Mouse (Mus musculus) Muller cell, postnatal 12 days (primary cell): ENCODE measurements around the gene Cfap61.

Experiments
- DNase-seq: peaks from one replicate; pipeline ENCODE4 v3.0.0-alpha.2; 2015; ENCODE audit errors: inconsistent ontology term

Cfap61 gene

DNA sequence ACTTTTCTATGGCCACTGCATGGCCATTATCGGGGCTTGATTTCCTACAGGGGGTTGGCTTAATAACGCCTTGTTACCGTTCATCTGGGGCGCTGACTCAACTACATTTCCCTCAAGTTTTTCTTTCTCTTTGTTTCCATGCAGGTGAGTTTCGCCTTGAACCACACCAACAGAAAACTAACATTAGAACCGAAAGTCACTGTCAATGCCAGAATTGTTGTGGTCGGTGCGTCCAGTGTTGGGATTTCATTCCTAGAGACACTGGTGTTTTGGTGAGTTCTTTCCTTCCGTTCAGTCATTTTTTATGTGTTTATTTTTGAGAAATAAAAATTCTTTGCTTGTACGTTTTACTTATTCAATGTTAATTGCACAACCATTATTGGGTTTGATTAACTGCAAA lies 142.5 kb downstream of the Cfap61 start:
- no peak for DNase-seq

DNA sequence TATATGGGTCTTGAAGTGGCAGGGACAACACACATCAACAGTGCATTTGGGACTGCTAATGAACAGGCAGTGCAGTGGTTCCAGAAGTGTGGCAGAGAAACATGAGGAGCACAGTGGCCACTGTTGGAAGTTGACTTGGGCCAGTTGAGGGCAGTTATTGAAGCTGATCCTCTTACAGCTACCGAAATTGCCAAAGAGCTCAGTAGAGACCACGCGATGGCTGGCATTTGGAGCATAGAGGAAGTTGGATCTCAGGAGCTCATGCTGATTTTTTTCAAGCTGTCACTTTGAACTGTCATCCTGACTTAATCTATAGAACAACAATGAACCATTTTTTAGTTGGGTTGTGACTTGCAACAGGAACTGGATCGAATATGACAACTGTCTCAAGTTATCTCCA lies 145.7 kb downstream of the Cfap61 start:
- no peak for DNase-seq

DNA sequence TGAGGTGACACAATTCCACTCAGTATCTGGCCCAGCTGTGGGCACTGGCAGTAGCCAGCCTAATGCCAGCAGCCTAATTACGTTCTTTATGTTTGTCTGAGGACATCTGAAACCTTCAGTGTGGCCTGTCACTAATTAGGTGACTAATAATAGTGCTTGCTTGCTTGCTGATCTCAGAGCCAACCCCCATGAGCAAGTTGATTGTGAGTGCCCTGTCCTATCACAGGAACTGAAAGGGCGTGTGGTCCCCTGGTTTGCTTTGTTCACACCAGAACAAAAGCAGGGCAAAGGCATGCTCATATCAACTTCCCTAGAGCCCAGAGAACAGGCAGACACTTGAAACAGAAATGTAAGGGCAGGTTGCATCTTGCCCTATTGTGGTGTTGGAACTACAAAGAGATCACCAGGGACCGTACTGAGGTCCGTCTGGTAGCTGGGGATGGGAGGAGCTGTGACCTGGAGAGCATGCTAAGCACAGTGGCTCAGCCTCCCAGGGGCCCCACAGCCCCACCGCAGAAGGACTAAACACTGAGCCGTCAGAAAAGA lies 148.8 kb downstream of the Cfap61 start:
- peak; percentile 71 for DNase-seq

DNA sequence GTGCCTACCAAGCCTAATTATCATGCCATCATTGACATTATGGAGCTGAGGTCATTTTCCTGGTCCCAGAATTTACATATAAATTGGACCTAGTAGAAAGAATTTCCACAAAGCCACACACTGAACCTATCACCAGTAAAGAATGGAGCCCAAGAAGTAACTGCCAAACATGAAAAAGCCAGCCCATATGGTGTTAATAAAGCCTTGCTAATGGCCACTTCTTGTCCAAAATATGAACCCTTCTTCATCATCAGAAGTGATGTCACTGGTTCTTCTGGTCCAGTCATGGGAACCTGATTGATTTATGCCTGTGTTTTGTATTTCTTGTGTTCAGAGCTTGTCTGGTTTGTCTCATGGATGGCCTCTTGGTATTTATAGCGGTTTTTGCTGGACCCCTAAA lies 152.8 kb downstream of the Cfap61 start:
- DNase-seq, result no peak

DNA sequence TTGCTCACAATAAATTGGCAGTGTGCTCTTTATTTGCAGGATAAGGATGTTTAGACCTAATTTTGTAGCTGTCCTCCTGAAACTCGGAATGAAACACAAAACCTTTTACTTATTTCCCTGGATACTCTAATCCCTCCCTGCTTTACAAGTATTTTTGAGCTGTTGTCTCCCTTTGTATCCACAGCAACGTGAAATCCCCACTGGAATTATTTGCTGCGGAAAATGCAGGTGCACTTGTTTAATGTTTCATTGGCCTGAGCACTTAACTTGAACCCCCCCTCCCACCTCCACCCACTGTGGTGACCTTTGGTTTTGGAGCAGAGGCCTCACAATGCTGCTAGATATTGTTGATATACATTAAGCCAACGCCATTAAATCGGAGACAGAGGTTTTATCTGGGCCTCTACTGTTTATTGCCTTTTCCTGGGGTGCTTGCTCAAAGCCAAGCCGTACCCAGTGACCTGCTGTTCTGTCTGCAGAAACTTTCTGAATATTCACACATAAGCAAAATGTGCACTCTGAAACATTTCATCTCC lies 154.6 kb downstream of the Cfap61 start:
- DNase-seq, result no peak

DNA sequence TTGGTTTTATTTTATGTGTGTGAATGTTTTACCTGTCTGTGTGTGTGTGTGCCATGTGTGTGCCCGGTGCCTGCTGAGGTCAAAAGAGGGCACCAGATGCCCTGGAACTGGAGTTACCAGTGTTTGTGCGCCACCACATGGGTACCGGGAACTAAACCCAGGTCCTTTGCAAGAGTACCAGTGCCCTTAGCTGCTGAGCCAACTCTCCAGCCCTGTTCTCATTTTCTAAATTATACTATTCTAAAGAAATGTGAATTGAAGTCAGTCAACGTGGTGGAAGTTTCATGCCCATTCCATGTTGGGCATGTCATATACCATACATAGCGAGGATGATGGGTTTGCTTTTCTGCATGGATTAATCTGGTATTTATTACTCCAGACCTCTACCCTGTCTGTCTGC lies 162.9 kb downstream of the Cfap61 start:
- no peak for DNase-seq

DNA sequence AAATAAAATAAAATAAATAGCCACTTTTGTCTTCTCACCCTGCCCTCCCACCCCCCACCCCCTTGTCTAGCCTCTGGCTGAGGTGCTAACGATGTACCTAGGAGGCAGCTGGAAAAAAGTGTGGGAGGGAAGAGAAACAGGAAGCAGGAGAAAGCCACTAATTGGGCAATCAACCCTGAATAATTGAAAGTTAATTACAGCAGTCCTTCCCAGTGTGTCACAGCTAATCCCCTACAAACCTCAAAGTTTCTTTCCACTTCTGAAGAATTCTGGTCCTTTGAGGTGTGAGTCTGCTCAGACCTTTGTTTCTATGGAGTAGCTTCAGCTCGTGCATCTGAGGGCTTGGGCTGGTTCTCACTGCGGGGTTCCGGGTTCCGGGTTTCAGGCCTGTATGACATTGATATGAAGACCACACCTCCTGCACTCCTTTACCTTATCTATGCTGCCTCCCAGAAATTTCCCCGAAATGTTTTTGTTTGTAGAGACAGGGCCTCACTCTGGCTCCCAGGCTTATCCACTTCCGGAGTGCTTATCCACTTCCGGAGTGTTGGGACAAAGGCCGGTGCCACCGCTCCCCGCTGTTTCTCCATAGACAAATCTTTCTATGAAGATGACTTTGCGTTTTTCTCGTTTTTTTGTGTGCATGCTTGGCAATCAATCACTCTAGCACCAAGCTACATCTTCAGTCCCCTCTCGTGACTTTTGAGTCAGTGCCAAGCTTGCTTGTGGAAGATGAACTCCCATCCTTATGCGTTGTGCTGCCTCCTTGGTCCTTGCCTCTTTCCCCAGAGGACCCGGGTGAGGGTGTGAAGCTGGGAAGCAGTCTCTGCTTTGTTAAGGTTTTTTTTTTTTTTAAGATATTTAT lies 164.5 kb downstream of the Cfap61 start:
- DNase-seq, result peak; percentile 79

DNA sequence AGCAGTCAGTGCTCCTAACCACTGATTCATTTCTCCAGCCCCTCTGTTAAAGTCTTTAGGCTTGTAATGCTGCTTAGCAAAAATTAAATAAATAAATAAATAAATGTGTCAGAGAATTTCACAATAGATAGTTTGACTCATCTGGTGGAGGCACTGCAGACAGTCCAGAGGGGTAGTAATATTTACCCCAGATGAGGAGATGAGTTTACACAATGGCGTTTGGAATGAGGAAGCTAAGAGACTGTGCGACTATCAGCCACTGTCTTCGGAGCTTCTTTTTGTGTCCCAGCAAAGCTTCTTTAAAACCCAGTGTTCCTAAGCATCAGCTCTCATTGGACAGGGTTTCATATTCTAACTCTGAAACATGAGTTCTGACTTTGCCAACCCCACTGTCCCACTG lies 165.3 kb downstream of the Cfap61 start:
- DNase-seq, result no peak

DNA sequence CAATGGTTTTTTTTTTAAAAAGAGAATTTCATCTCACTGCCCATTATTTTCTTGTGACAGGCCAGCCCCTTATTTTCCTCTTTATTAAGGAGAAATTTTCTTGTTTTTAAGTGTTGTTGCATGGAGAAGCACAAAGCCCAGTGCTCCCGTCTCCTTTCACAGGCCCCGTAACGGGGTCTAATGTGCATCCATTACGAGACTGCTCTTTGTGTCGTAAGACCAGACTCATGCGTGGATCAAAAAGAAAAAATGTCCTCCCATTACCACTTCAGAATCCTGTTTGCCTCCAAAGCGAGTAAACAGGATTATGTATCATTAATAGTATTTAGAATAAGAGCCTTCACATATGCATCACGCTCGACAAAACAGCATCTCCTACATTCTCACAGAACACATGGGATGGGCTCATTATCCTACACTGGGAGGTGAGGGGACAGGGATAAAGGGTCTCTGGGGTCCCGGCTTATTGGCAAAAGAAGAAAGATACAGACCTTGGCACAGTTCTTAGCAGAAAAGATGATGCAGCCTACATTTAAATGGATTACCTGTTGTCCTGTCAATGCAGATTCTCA lies 166.0 kb downstream of the Cfap61 start:
- DNase-seq, result no peak

DNA sequence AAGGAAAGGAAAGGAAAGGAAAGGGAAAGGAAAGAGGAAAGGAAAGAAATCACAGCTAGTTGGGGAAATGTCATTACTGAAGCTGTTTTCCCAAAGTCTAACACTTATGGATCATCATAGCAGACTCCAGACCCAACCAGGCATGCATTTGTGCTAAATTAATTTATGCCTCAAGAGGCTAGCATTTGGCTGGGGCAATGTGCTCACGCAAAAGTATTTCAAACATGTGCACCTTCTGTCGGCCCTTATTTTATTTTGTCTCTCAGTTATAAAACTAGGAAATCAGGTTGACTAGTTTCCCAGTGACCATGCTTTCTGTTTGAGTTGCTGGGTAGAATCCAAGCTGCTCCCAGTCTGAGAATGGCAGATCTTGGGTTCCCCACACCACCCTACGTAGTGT lies 168.0 kb downstream of the Cfap61 start:
- DNase-seq, result no peak

DNA sequence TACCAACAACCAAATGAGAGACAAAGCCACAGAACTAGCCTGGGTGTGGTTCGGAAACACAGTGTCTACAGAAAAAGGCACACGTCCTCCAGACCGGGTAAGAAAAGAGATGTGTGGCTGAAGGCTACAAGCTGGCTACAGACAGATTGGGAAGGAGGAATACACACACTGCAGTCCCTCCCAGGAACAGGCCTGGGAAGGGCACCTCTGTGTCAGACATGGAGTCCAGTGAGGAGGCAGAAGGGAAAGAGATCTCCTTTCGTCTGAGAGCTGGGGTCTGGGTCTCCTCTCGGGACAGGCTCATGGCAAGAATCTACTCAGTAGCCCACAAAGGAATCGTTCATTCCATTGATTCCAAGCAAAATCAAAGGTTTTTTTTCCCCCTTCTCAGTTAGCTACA lies 170.8 kb downstream of the Cfap61 start:
- DNase-seq, result no peak

DNA sequence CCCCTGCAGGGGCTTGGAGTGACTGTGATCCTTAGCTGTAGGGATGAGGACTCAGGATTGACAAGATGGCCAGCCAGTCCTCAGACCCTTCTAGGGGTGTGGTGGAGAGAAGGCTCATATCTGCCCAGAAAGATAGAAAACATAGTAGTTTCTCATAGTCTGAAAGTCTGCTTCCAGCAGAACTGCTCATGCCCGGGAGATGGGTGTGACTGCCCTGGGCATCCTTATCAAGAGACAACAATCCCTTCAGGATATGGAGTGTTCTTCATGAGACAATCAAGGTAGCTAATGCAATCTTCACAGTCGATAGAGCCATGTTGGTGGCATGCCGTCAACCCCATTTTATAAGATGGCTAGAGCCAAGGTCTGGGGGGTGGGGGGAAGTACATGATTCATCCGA lies 173.4 kb downstream of the Cfap61 start:
- no peak for DNase-seq

DNA sequence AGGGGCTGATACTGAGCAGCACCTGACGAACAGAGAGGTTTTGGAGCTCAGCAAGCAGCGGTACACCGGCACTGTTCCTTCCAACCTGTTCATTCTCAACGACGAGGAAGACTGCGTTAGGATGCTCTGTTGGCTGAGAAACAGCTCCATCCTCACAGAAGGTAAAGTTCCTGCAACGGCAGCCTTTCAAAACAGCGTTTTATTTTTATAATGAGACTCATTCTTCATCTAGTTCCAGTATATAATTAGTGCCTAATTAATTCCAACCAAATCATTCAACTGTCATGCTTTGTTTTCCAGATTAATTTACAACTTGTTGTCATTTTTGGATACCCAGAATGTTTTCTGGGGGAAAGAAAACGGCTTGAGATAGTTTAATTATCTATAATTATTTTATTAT lies 175.3 kb downstream of the Cfap61 start:
- DNase-seq, result no peak

DNA sequence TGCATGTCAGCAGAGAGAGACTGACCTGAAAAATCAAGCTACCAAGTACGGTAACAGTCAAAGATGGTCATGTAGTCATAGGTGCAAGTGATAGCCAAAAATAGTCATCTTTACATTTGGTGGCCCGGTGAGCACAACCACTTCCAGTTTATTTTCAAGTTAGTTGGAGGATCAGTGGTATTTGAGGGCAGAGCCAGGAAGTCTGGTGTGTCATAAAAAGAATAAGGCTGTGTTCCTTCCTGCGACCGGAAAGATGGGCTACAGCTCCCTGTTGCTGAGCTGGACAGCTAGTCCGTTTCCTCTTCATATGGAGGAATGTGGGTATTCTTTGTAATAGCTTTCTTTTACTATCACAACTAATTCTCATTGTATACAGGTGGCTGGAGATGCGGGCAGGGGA lies 181.7 kb downstream of the Cfap61 start:
- DNase-seq, result no peak

DNA sequence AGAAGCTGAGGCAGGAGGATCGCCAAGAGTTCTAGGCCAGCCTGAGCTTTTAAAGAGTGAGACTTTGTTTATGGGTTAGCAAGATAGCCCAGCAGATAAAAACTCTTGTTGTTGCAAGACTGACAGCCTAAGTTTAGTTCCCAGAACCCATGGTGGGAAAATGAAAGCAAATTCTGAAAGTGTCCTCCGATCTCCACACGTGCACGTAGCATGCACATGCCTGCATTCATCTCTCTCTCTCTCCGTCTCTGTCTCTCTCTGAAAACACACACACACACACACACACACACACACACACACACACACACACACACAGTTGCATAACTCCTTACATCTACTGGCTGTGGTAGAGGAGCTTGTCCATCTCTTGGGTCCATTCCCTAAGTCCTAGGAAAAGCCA lies 182.1 kb downstream of the Cfap61 start:
- DNase-seq, result no peak

DNA sequence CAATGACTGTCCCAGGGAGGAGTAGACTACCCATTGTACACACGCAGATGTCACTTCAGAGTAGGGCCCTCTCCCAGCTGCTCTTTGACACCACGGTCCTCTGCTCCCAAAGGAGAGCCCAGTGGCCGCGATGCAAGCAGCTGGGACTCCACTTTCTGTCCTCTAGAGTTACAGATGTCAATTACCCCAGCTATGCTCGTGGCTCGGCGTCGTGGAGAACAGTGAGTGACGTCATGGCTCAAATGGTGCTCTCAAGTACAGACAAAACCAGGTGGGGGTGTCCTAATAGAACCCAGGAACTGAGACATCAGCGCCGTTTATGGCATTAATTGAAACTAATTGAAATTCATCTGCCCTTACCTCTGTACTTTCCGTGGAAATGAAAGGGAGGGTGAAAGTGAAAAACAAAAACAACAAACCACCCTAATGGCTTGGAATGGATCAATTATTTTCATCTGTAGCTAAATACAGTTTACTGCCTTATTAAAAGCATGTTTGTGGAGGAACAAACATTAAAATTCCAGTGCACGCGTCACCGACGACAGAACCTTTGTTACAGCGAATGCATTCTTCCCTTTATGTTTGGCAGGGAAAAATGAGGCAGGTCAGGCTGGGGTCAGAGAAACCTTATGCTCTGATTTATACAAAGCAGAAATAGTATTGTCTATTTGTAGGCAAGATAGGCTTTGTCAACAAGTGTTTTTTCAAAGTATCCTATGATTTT lies 182.8 kb downstream of the Cfap61 start:
- peak; percentile 73 for DNase-seq

DNA sequence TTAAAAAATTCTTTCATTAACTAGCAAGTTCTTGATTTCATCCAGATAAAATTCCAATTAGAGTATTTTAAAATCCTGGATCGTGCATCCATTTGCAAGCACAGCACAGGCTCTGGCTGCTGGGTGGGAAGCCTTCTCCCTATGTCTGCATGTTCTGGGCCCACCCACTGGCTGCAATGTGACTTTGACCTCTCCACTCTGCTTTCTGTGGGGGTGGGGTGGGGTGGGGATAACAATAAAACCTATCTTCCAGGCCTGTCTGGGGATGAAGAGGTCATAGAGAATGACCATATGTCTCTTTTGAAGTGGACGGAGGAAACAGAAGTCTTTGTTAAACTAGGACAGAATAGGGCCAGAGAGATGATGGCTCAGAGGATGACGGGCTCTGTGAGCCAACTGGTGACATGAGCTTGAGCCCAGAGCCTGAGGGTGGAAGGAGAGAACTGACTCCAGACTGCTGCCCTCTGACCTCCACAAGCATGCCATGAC lies 183.4 kb downstream of the Cfap61 start:
- DNase-seq, result peak; percentile 7

DNA sequence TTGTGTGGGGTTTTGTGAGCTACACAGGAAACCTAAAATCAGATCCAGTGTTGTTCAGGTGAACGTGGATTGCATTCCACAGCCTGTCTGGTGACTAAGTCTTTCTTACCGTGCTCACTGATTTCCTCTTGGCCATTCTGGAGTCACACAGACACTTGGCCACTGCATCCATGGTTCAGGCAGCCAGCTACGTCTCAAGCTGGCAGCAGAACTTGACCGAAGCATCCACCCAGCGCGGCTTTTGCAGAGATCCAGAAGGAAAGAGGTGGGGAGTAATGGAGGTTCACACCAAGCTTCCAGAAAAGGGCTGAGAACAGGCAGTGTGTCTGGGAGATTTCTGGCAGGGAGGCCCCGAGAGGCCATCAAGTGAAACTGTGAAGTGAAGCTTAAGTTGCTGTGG lies 187.0 kb downstream of the Cfap61 start:
- no peak for DNase-seq

DNA sequence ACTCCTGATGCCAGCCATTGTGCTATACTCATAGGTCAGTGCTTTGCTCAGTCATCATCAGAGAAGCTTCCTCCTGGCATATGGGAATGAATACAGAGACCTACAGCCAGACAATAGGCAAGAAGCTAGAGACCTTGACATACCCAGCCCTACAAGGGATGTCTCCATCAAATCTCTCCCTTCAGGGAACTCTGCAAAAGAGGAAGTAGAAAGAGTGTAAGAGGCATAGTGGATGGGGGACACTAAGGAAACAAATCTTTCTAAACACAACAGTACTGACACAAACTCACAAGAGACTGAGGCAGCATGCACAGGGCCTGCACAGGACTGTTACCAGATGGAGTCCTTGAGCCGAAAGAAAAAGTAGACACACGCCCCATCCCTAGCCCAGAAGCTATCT lies 190.5 kb downstream of the Cfap61 start:
- DNase-seq, result no peak

DNA sequence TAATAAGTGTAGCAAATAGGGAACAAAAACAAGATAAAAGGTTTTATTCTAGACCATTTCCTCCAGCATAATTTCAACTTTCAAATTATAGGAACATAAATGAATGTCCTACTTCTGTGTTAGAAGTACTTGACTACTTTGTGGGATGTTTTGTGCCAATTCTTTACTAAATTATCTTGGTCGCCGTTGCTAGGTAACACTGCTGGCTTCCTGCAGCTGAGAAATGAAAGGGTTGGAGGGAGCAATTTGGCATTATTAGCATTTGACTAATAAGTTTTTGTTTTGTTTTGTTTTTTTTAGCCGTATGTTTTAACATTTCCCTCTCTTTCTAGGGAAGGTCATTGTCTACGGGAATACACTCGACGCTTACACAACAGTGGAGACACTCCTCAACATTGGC lies 194.0 kb downstream of the Cfap61 start:
- no peak for DNase-seq

DNA sequence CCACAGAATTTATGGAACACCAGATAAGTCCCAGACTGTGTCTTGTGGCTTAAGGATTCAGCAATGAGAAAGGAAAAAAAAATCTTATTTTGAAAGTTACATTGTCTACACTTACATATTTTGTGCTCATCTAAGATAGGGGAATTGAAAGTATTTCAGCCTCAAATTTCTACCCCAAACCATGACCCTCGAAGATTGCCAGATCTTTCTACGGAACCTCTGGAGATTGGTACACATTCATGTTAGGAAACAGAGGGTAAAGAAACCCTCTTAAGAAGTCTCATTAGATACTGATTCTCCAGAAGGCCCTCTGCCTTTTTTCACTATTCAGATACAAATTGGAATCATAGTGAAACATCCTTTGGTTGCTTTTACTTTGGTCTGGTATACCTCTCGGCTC lies 195.9 kb downstream of the Cfap61 start:
- DNase-seq, result no peak

DNA sequence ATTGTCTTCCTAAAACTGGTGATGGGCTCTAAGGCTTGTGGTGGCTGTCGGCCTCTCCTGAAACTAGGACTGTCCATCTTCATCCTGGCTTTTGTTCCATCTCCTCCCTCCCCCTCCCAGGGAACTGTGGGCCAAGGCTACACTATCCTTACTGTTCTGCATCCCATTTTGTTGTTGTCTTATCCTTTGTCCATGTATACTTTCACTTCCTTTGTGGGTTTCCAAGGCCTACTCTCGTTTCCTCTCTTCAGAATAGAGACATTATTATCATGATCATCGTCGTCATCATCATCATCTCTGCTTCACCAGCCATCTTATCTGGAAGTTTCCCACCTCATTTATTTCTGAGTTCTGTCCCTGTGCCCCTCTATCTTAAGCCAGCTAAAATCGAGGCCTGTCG lies 199.7 kb downstream of the Cfap61 start:
- DNase-seq, result no peak
